In the genomic region with DNA sequence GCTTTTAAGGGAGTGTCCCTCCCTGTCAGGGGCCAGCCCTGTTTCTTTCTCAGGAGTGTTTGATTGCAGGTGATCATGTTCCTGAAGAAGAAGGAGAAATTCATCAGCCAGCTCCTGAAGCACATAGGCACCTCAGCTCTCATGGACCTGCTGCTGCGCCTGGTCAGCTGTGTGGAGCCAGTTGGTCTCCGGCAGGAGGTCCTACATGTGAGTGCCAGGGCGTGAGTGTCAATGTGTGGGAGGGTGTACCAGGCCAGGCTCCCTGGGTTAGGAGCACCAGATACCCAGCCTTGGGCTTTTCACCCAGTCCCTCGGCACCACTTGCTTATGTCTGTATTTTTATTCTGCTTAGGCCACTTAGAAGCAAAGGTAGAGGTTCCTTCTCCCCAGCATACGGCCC, we compare ENCODE assay signal across 18 mouse cellular contexts.
"Had no signal": no experiment of that assay in that cellular context is flagged by ENCODE, and none has a peak within 500 bp of the region (broad histone marks: within the 10 kb centered on the region; RNA-seq: fewer than 3 reads in every experiment).

No protein-coding gene starts in this region.

- ATAC-seq: liver, postnatal 0 days; lung, postnatal 0 days; midbrain, embryonic 13.5 days; midbrain, embryonic 16.5 days had no signal

- H3K4me1 ChIP-seq: kidney, embryonic 15.5 days; limb, embryonic 12.5 days; limb, embryonic 15.5 days; stomach, embryonic 15.5 days had no signal

- H3K27ac ChIP-seq: kidney, embryonic 15.5 days; left cerebral cortex, adult 2 months; limb, embryonic 12.5 days; limb, embryonic 15.5 days; liver, embryonic 14.5 days; midbrain, embryonic 10.5 days; midbrain, embryonic 13.5 days; stomach, embryonic 15.5 days had no signal

- DNase-seq: kidney, postnatal 10 days; kidney, postnatal 36 days; layer of hippocampus, postnatal 36 days; left cerebral cortex, postnatal 4 days; liver, postnatal 0 days; lung, embryonic 14.5 days; thymus, postnatal 36 days had no signal

- H3K4me3 ChIP-seq: kidney, embryonic 15.5 days; left cerebral cortex, adult 2 months; limb, embryonic 12.5 days; limb, embryonic 15.5 days; megakaryocyte, embryonic 14.5 days; midbrain, embryonic 10.5 days; midbrain, embryonic 13.5 days; stomach, embryonic 15.5 days had no signal

- H3K27me3 ChIP-seq: kidney, embryonic 15.5 days; limb, embryonic 12.5 days; limb, embryonic 15.5 days; megakaryocyte, embryonic 14.5 days; midbrain, embryonic 13.5 days; stomach, embryonic 15.5 days had no signal
